Mouse (Mus musculus) intestine, embryonic 15.5 days (tissue): ENCODE results near the gene Cfap74. TPM values are rescaled to one million over a fixed set of nuclear protein-coding genes. Genes with fewer than 3 reads are reported as not detected.
A peak's percentile ranks its signal among the peaks of the same experiment; 100 is the strongest.

Experiments used
- ATAC-seq: fragments of 200-750 bp; cut with Nextera tagmentation; 2 replicates; pipeline ENCODE4 v1.8.0; 2017; ENCODE audit warnings: moderate TSS enrichment, moderate library complexity
- H3K27ac ChIP-seq: fragments of 300-500 bp; sonication (generic); 2 replicates; pipeline ENCODE4 v1.5.1; 2015; ENCODE audit warnings: mild to moderate bottlenecking, inconsistent platforms
- H3K27me3 ChIP-seq: fragments of 300-500 bp; sonication (generic); replicated peaks from 2 replicates; pipeline ENCODE4 v1.6.1; 2015; ENCODE audit warnings: inconsistent platforms
- H3K36me3 ChIP-seq: fragments of 300-500 bp; sonication (generic); 2 replicates; pipeline ENCODE4 v1.6.1; 2015; ENCODE audit warnings: inconsistent platforms
- H3K4me1 ChIP-seq: fragments of 300-500 bp; sonication (generic); replicated peaks from 2 replicates; pipeline ENCODE4 v1.6.1; 2015; ENCODE audit warnings: inconsistent platforms
- H3K4me2 ChIP-seq: fragments of 300-500 bp; sonication (generic); replicated peaks from 2 replicates; pipeline ENCODE4 v1.6.1; 2015; ENCODE audit warnings: mild to moderate bottlenecking, inconsistent platforms
- H3K4me3 ChIP-seq: fragments of 300-500 bp; sonication (generic); replicated peaks from 2 replicates; pipeline ENCODE4 v1.5.1; 2015; ENCODE audit warnings: inconsistent platforms
- H3K9ac ChIP-seq: fragments of 300-500 bp; sonication (generic); 2 replicates; pipeline ENCODE4 v1.6.1; 2015; ENCODE audit warnings: inconsistent platforms
- H3K9me3 ChIP-seq: fragments of 300-500 bp; sonication (generic); 2 replicates; pipeline ENCODE4 v1.6.1; 2016; ENCODE audit warnings: inconsistent platforms
- WGBS: fragments of 180-500 bp; shearing (Covaris S2); methylation state at CpG from one replicate; pipeline ENCODE4 v1.1.7; 2015; 5-methylcytosine and 5-hydroxymethylcytosine counted together
- polyA plus RNA-seq: library from polyadenylated mRNA; unstranded; fragments of >200 nt; fragmentation: Nextera tagmentation; extraction: Ambion mirVana; gene quantifications from 2 replicates; pipeline ENCODE4 v1.2.1, GENCODE M21; 2015

Cfap74 gene
- polyA plus RNA-seq, 1 experiment from 2014 or later = 2.3 TPM

- Histone ChIP-seq H3K36me3 (no peaks in the 10 kb centered on the region), H3K27ac (peak within 1 kb of the TSS; percentile 89), H3K27me3 (no peaks in the 10 kb centered on the region), H3K4me1 (peaks cover 57% of the 10 kb centered on the region), H3K9ac (peak within 1 kb of the TSS; percentile 99), H3K9me3 (no peaks in the 10 kb centered on the region), H3K4me3 (peak within 1 kb of the TSS; percentile 98), H3K4me2 (peak within 1 kb of the TSS; percentile 76)
- ATAC-seq = peak; percentile 65
- under 1% methylated on average over 51 of the region's 60 CpGs for WGBS
These were observed 82.1 kb downstream of the Cfap74 start, which contains the start of gene Gnb1 for GRCm38 (mm10) chr4:155490990-155491504. Gene Gnb1, plus strand, starts transcription at chr4:155491361.

GRCm38 (mm10) chr4:155491529-155492130, 82.6 kb downstream of the Cfap74 start:
- Histone ChIP-seq H3K27me3 (no peaks in the 10 kb centered on the region), H3K4me2 (peak overlapping the region; percentile 76), H3K4me1 (peaks cover 57% of the 10 kb centered on the region), H3K27ac (peak overlapping the region; percentile 89), H3K4me3 (peak overlapping the region; percentile 98), H3K9ac (peak overlapping the region; percentile 99), H3K36me3 (no peaks in the 10 kb centered on the region), H3K9me3 (no peaks in the 10 kb centered on the region)
- peak; percentile 24 for ATAC-seq
- under 1% methylated on average over 54 of the region's 54 CpGs for WGBS

GRCm38 (mm10) chr4:155492131-155492633, 83.2 kb downstream of the Cfap74 start:
- Histone ChIP-seq H3K27me3 (no peaks in the 10 kb centered on the region), H3K9me3 (no peaks in the 10 kb centered on the region), H3K36me3 (no peaks in the 10 kb centered on the region), H3K27ac (peak overlapping the region; percentile 89), H3K4me1 (peaks cover 54% of the 10 kb centered on the region), H3K9ac (peak overlapping the region; percentile 99), H3K4me2 (peak overlapping the region; percentile 76), H3K4me3 (peak overlapping the region; percentile 98)
- ATAC-seq = no peak
- under 1% methylated on average over 51 of the region's 51 CpGs for WGBS

- Histone ChIP-seq H3K27me3 (no peaks in the 10 kb centered on the region), H3K9ac (no peak overlapping the region), H3K9me3 (no peaks in the 10 kb centered on the region), H3K27ac (no peak overlapping the region), H3K4me1 (peaks cover 32% of the 10 kb centered on the region), H3K4me3 (no peak overlapping the region), H3K4me2 (0 out of 2 replicates have a peak overlapping the region, but pooled peaks have one; percentile 76), H3K36me3 (no peaks in the 10 kb centered on the region)
- no peak for ATAC-seq
- WGBS = 63% methylated on average over 4 of the region's 4 CpGs
These were observed 85.9 kb downstream of the Cfap74 start for GRCm38 (mm10) chr4:155494891-155495290.

- no peaks in the 10 kb centered on the region for H3K9me3 ChIP-seq
- no peaks in the 10 kb centered on the region for H3K36me3 ChIP-seq
- peaks cover 26% of the 10 kb centered on the region for H3K4me1 ChIP-seq
- H3K27ac ChIP-seq = no peak overlapping the region
- H3K27me3 ChIP-seq = no peaks in the 10 kb centered on the region
- H3K4me2 ChIP-seq = no peak overlapping the region
- H3K4me3 ChIP-seq = no peak overlapping the region
- no peak for ATAC-seq
- no peak overlapping the region for H3K9ac ChIP-seq
- WGBS = 80% methylated on average over 3 of the region's 3 CpGs
These were observed 89.0 kb downstream of the Cfap74 start for GRCm38 (mm10) chr4:155497963-155498362.

- WGBS = 56% methylated on average over 2 of the region's 2 CpGs
- Histone ChIP-seq H3K27me3 (no peaks in the 10 kb centered on the region), H3K36me3 (no peaks in the 10 kb centered on the region), H3K4me3 (no peak overlapping the region), H3K9ac (no peak overlapping the region), H3K9me3 (no peaks in the 10 kb centered on the region), H3K4me1 (peaks cover 20% of the 10 kb centered on the region; the same call in 1 of the 2 replicates), H3K27ac (no peak overlapping the region), H3K4me2 (no peak overlapping the region)
- no peak for ATAC-seq
These were observed 92.1 kb downstream of the Cfap74 start for GRCm38 (mm10) chr4:155501126-155501525.

- 60% methylated on average over 8 of the region's 8 CpGs for WGBS
- no peaks in the 10 kb centered on the region for H3K9me3 ChIP-seq
- H3K27ac ChIP-seq = no peak overlapping the region
- no peak overlapping the region for H3K9ac ChIP-seq
- H3K4me1 ChIP-seq = peaks cover 12% of the 10 kb centered on the region
- H3K4me3 ChIP-seq = no peak overlapping the region
- H3K4me2 ChIP-seq = no peak overlapping the region
- H3K36me3 ChIP-seq = no peaks in the 10 kb centered on the region
- ATAC-seq = no peak
- no peaks in the 10 kb centered on the region for H3K27me3 ChIP-seq
These were observed 96.1 kb downstream of the Cfap74 start for GRCm38 (mm10) chr4:155505067-155505466.

GRCm38 (mm10) chr4:155505671-155506295, 96.8 kb downstream of the Cfap74 start:
- Histone ChIP-seq H3K9me3 (no peaks in the 10 kb centered on the region), H3K4me3 (no peak overlapping the region), H3K27me3 (no peaks in the 10 kb centered on the region), H3K4me1 (peaks cover 12% of the 10 kb centered on the region), H3K36me3 (no peaks in the 10 kb centered on the region), H3K27ac (no peak overlapping the region), H3K4me2 (no peak overlapping the region), H3K9ac (no peak overlapping the region)
- ATAC-seq = no peak
- WGBS = 76% methylated on average over 5 of the region's 5 CpGs

- no peak overlapping the region for H3K4me3 ChIP-seq
- H3K4me1 ChIP-seq = peaks cover 10% of the 10 kb centered on the region
- H3K27me3 ChIP-seq = no peaks in the 10 kb centered on the region
- H3K27ac ChIP-seq = no peak overlapping the region
- H3K9me3 ChIP-seq = no peaks in the 10 kb centered on the region
- ATAC-seq = no peak
- no peak overlapping the region for H3K9ac ChIP-seq
- H3K4me2 ChIP-seq = no peak overlapping the region
- 85% methylated on average over 4 of the region's 4 CpGs for WGBS
- no peaks in the 10 kb centered on the region for H3K36me3 ChIP-seq
These were observed 99.6 kb downstream of the Cfap74 start for GRCm38 (mm10) chr4:155508614-155509013.

GRCm38 (mm10) chr4:155510981-155511380, 102.0 kb downstream of the Cfap74 start:
- no peak overlapping the region for H3K4me2 ChIP-seq
- H3K4me1 ChIP-seq = peaks cover 4% of the 10 kb centered on the region
- H3K36me3 ChIP-seq = no peaks in the 10 kb centered on the region
- H3K27me3 ChIP-seq = no peaks in the 10 kb centered on the region
- no peak overlapping the region for H3K9ac ChIP-seq
- ATAC-seq = no peak
- no peak overlapping the region for H3K27ac ChIP-seq
- WGBS = 80% methylated on average over 1 of the region's 1 CpGs
- H3K9me3 ChIP-seq = no peaks in the 10 kb centered on the region
- no peak overlapping the region for H3K4me3 ChIP-seq

- Histone ChIP-seq H3K4me3 (no peak overlapping the region), H3K27ac (no peak overlapping the region), H3K9me3 (no peaks in the 10 kb centered on the region), H3K9ac (no peak overlapping the region), H3K4me1 (peaks cover 4% of the 10 kb centered on the region; the same call in 1 of the 2 replicates), H3K36me3 (no peaks in the 10 kb centered on the region), H3K27me3 (no peaks in the 10 kb centered on the region), H3K4me2 (no peak overlapping the region)
- ATAC-seq = no peak
- 93% methylated on average over 2 of the region's 2 CpGs for WGBS
These were observed 105.8 kb downstream of the Cfap74 start for GRCm38 (mm10) chr4:155514810-155515209.
